Mouse (Mus musculus): ENCODE results near the gene Elp4. TPM values are rescaled to one million over a fixed set of nuclear protein-coding genes. Genes with fewer than 3 reads are reported as not detected.

Elp4 gene
- total RNA-seq, 2 experiments from 2014 or later: 9.2 to 34.8 TPM

- no peak for ATAC-seq (replicated peaks; ENCODE audit: low FRiP score, poor library complexity, severe bottlenecking)
These were observed 242.2 kb downstream of the Elp4 start for GRCm38 (mm10) chr2:105662121-105662520.

GRCm38 (mm10) chr2:105661623-105662066 lies 242.7 kb downstream of the Elp4 start:
- ATAC-seq (replicated peaks; ENCODE audit: low FRiP score, poor library complexity, severe bottlenecking): no peak

GRCm38 (mm10) chr2:105660874-105661622 lies 243.3 kb downstream of the Elp4 start:
- no peak for ATAC-seq (replicated peaks; ENCODE audit: low FRiP score, poor library complexity, severe bottlenecking)

- no peak for ATAC-seq (replicated peaks; ENCODE audit: low FRiP score, poor library complexity, severe bottlenecking)
These were observed 244.2 kb downstream of the Elp4 start for GRCm38 (mm10) chr2:105659926-105660873.

- no peak for ATAC-seq (replicated peaks; ENCODE audit: low FRiP score, poor library complexity, severe bottlenecking)
These were observed 245.0 kb downstream of the Elp4 start for GRCm38 (mm10) chr2:105659350-105659749.

- no peak for ATAC-seq (replicated peaks; ENCODE audit: low FRiP score, poor library complexity, severe bottlenecking)
These were observed 247.9 kb downstream of the Elp4 start for GRCm38 (mm10) chr2:105656456-105656855.

Other genes starting within 250 kb of the Elp4 start
- gene Pax6, start 235.7 kb downstream of the Elp4 start, total RNA-seq (2015; ENCODE audit: low replicate concordance): not detected in 2 replicates
- not detected in 2 replicates for gene Pax6, start 235.7 kb downstream of the Elp4 start, total RNA-seq (2017; ENCODE audit: low replicate concordance)
- gene Immp1l, start 74 bp upstream of the Elp4 start, total RNA-seq (2015; ENCODE audit: low replicate concordance): 9.6 and 13.3 TPM in 2 replicates
- gene Immp1l, start 74 bp upstream of the Elp4 start, total RNA-seq (2017; ENCODE audit: low replicate concordance): 12.0 and 17.7 TPM in 2 replicates
- 7.9 and 15.5 TPM in 2 replicates for gene Dnajc24, start 99.0 kb upstream of the Elp4 start, total RNA-seq (2015; ENCODE audit: low replicate concordance)
- 0.30 and 8.7 TPM in 2 replicates for gene Dnajc24, start 99.0 kb upstream of the Elp4 start, total RNA-seq (2017; ENCODE audit: low replicate concordance)